Mouse (Mus musculus) adrenal gland, adult 2 months (tissue): ENCODE measurements around the gene Slc15a3. TPM values are rescaled to one million over a fixed set of nuclear protein-coding genes. Genes with fewer than 3 reads are reported as not detected.

Experiments
- DNase-seq: peaks from one replicate; pipeline ENCODE4 v3.0.0; 2021
- long read RNA-seq: library from polyadenylated mRNA; stranded (forward); transcript quantifications from one replicate; pipeline ENCODE4 v2.0.0, GENCODE M21; 2021
- polyA plus RNA-seq: library from polyadenylated mRNA; depleted of rRNA; stranded (reverse); fragments of >200 nt; gene quantifications from 2 replicates; pipeline ENCODE4 v1.2.3, GENCODE M21; 2012; rRNA removed
- total RNA-seq, 2 experiments: library from RNA; stranded (reverse); gene quantifications; 2 replicates each; pipeline ENCODE4 v1.2.3; 2021

The Slc15a3 gene
- 1 to 10 TPM; 3.6 to 6.4 TPM for total RNA-seq
- polyA plus RNA-seq: 10.0 and 10.3 TPM in 2 replicates
- long read RNA-seq: 0 reads

GRCm38 (mm10) chr19:10839010-10839892, at the start of gene Slc15a3:
Gene Slc15a3 (plus strand): TSS chr19:10839727.
- no peak for DNase-seq

- no peak for DNase-seq
Measured at GRCm38 (mm10) chr19:10790323-10790722, 49.2 kb upstream of the Slc15a3 start.

- no peak for DNase-seq
Measured at GRCm38 (mm10) chr19:10793044-10793443, 46.5 kb upstream of the Slc15a3 start.

GRCm38 (mm10) chr19:10794916-10795315, 44.6 kb upstream of the Slc15a3 start:
- no peak for DNase-seq

- no peak for DNase-seq
Measured at GRCm38 (mm10) chr19:10798576-10798975, 41.0 kb upstream of the Slc15a3 start.

- no peak for DNase-seq
Measured at GRCm38 (mm10) chr19:10799155-10799554, 40.4 kb upstream of the Slc15a3 start.

- no peak for DNase-seq
Measured at GRCm38 (mm10) chr19:10801070-10801469, 38.5 kb upstream of the Slc15a3 start.

GRCm38 (mm10) chr19:10801906-10802305, 37.6 kb upstream of the Slc15a3 start:
- no peak for DNase-seq

- no peak for DNase-seq
Measured at GRCm38 (mm10) chr19:10803751-10804150, 35.8 kb upstream of the Slc15a3 start.

- DNase-seq: peak; percentile 19
Measured at GRCm38 (mm10) chr19:10804850-10805660, 34.5 kb upstream of the Slc15a3 start.

GRCm38 (mm10) chr19:10805661-10806285, 33.8 kb upstream of the Slc15a3 start:
- no peak for DNase-seq

- no peak for DNase-seq
Measured at GRCm38 (mm10) chr19:10808524-10809233, 30.8 kb upstream of the Slc15a3 start.

- no peak for DNase-seq
Measured at GRCm38 (mm10) chr19:10809428-10810175, 29.9 kb upstream of the Slc15a3 start.

GRCm38 (mm10) chr19:10810176-10810492, 29.4 kb upstream of the Slc15a3 start:
- DNase-seq: no peak

- DNase-seq: no peak
Measured at GRCm38 (mm10) chr19:10811471-10811870, 28.1 kb upstream of the Slc15a3 start.

GRCm38 (mm10) chr19:10813039-10813438, 26.5 kb upstream of the Slc15a3 start:
- no peak for DNase-seq

- DNase-seq: no peak
Measured at GRCm38 (mm10) chr19:10813905-10814304, 25.6 kb upstream of the Slc15a3 start.

GRCm38 (mm10) chr19:10815871-10816270, 23.7 kb upstream of the Slc15a3 start:
- DNase-seq: no peak

GRCm38 (mm10) chr19:10816462-10816861, 23.1 kb upstream of the Slc15a3 start:
- DNase-seq: no peak

GRCm38 (mm10) chr19:10818217-10818946, 21.1 kb upstream of the Slc15a3 start:
- DNase-seq: no peak
